In genomic region chr7:44605436-44605835, GRCm38 (mm10) we compare ENCODE assay signal across 21 mouse cellular contexts. TPM values are rescaled to one million over a fixed set of nuclear protein-coding genes. Genes with fewer than 3 reads are reported as not detected.
DNase-seq lines count a peak whose midpoint lies in the region; ATAC-seq and TF ChIP-seq lines count a peak whose summit lies in the region.
"Had no signal": no experiment of that assay in that cellular context is flagged by ENCODE, and none has a peak within 500 bp of the region (broad histone marks: within the 10 kb centered on the region; RNA-seq: fewer than 3 reads in every experiment).

No protein-coding gene starts in this region.

- DNase-seq in cerebellum, adult 2 months: peak in 1 of 2 experiments; percentile 44
- no peak for DNase-seq in cerebellum, adult 11-12 months
- DNase-seq in midbrain, embryonic 11.5 days (ENCODE audit: low spot score, missing footprints): peak; percentile 83
- DNase-seq in ES-CJ7 (ENCODE audit: low read depth, low spot score) (peak; percentile 69), ZHBTc4 (ENCODE audit: low read depth, low spot score) (peak; percentile 63)
- no peak for DNase-seq in gastrocnemius, postnatal 10 days
- DNase-seq in heart, embryonic 10.5 days (ENCODE audit: low spot score): no peak
- DNase-seq: adrenal gland, adult 2 months; adrenal gland, postnatal 25 days; B cell, adult 2 months; gastrocnemius, postnatal 25 days; heart, postnatal 36 days had no signal

- H3K36me3 ChIP-seq in midbrain, embryonic 11.5 days (ENCODE audit: control insufficient read depth, insufficient read depth, low read length): no peaks in the 10 kb centered on the region
- no peaks in the 10 kb centered on the region for H3K36me3 ChIP-seq in midbrain, embryonic 16.5 days (ENCODE audit: control insufficient read depth, insufficient read depth, low read length)
- no peaks in the 10 kb centered on the region for H3K36me3 ChIP-seq in heart, embryonic 10.5 days
- H3K36me3 ChIP-seq: G1E; heart, embryonic 13.5 days; hindbrain, embryonic 12.5 days had no signal

- no peaks in the 10 kb centered on the region for H3K9me3 ChIP-seq in midbrain, embryonic 11.5 days (ENCODE audit: control insufficient read depth, low read length)
- H3K9me3 ChIP-seq in midbrain, embryonic 16.5 days (replicated peaks; ENCODE audit: control insufficient read depth, low read length, poor library complexity, severe bottlenecking): no peaks in the 10 kb centered on the region
- no peaks in the 10 kb centered on the region for H3K9me3 ChIP-seq in heart, embryonic 10.5 days
- H3K9me3 ChIP-seq: forebrain, embryonic 13.5 days; G1E; heart, embryonic 13.5 days had no signal

- no peak for TF ChIP-seq POLR2A in cerebellum, adult 2 months (IDR thresholded peaks at IDR 0.05; ENCODE audit: borderline replicate concordance, insufficient read depth, low read length)

- no peak overlapping the region for H3K9ac ChIP-seq in midbrain, embryonic 11.5 days (ENCODE audit: low read length)
- no peak overlapping the region for H3K9ac ChIP-seq in midbrain, embryonic 16.5 days (ENCODE audit: low read depth, low read length)
- H3K9ac ChIP-seq: forebrain, embryonic 13.5 days; forebrain, postnatal 0 days; heart, embryonic 13.5 days; hindbrain, embryonic 12.5 days had no signal

- H3K4me2 ChIP-seq in midbrain, embryonic 11.5 days: no peak overlapping the region
- H3K4me2 ChIP-seq in midbrain, embryonic 16.5 days (ENCODE audit: low read length): no peak overlapping the region
- H3K4me2 ChIP-seq: heart, embryonic 13.5 days had no signal

- no peak for TF ChIP-seq CTCF in cerebellum, adult 2 months (IDR thresholded peaks at IDR 0.05; ENCODE audit: borderline replicate concordance, insufficient read depth, low read depth, low read length)

- WGBS in cerebellum, adult 2 months: 42% methylated on average over 7 of the region's 7 CpGs
- WGBS in midbrain, embryonic 11.5 days: 34% methylated on average over 7 of the region's 7 CpGs
- 29% methylated on average over 7 of the region's 7 CpGs for WGBS in midbrain, embryonic 16.5 days
- WGBS in heart, embryonic 10.5 days: 37% methylated on average over 7 of the region's 7 CpGs

- no peak for ATAC-seq in midbrain, embryonic 11.5 days (ENCODE audit: low FRiP score)
- no peak for ATAC-seq in midbrain, embryonic 16.5 days
- ATAC-seq: CD4-positive, CD25-positive, alpha-beta regulatory T cell, adult 4 months; forebrain, embryonic 13.5 days; forebrain, postnatal 0 days; hindbrain, embryonic 16.5 days had no signal

- peaks cover 42% of the 10 kb centered on the region for H3K4me1 ChIP-seq in cerebellum, adult 2 months (ENCODE audit: control insufficient read depth, insufficient read depth, low read length)
- H3K4me1 ChIP-seq in midbrain, embryonic 11.5 days (ENCODE audit: control insufficient read depth, insufficient read depth, low read length): peaks cover 26% of the 10 kb centered on the region
- H3K4me1 ChIP-seq in midbrain, embryonic 16.5 days (ENCODE audit: control insufficient read depth, insufficient read depth, low read length): no peaks in the 10 kb centered on the region
- peaks cover 21% of the 10 kb centered on the region for H3K4me1 ChIP-seq in heart, embryonic 10.5 days

- no peak overlapping the region for H3K4me3 ChIP-seq in cerebellum, adult 2 months (replicated peaks; ENCODE audit: insufficient read depth, low read depth, low read length)
- H3K4me3 ChIP-seq in midbrain, embryonic 11.5 days (ENCODE audit: low read depth, low read length): no peak overlapping the region
- H3K4me3 ChIP-seq in midbrain, embryonic 16.5 days (ENCODE audit: low read depth, low read length): no peak overlapping the region
- no peak overlapping the region for H3K4me3 ChIP-seq in heart, embryonic 10.5 days
- H3K4me3 ChIP-seq: forebrain, embryonic 13.5 days; heart, embryonic 13.5 days; hindbrain, embryonic 12.5 days had no signal

- 0 out of 2 replicates have a peak overlapping the region, but pooled peaks have one; percentile 15 for H3K27ac ChIP-seq in cerebellum, adult 2 months (ENCODE audit: insufficient read depth, low read length)
- H3K27ac ChIP-seq in midbrain, embryonic 11.5 days (ENCODE audit: low read depth, low read length): no peak overlapping the region
- no peak overlapping the region for H3K27ac ChIP-seq in midbrain, embryonic 16.5 days (ENCODE audit: low read length)
- no peak overlapping the region for H3K27ac ChIP-seq in heart, embryonic 10.5 days
- H3K27ac ChIP-seq: forebrain, embryonic 13.5 days; heart, embryonic 13.5 days; hindbrain, embryonic 12.5 days had no signal

- no peaks in the 10 kb centered on the region for H3K27me3 ChIP-seq in cerebellum, adult 2 months (ENCODE audit: control insufficient read depth, insufficient read depth, low read length)
- H3K27me3 ChIP-seq in midbrain, embryonic 11.5 days (ENCODE audit: control insufficient read depth, insufficient read depth, low read length): peaks cover 26% of the 10 kb centered on the region
- peaks cover 31% of the 10 kb centered on the region for H3K27me3 ChIP-seq in midbrain, embryonic 16.5 days (ENCODE audit: control insufficient read depth, insufficient read depth, low read depth, low read length)
- H3K27me3 ChIP-seq in heart, embryonic 10.5 days (ENCODE audit: insufficient read depth, poor library complexity, severe bottlenecking): peaks cover 88% of the 10 kb centered on the region

RNA-seq across cellular contexts. Expression of gene Kcnc3, which starts 15.0 kb away (rescaled TPM):
- 368 and 423 TPM in 2 replicates for polyA plus RNA-seq in cerebellum, adult 2 months (2012; rRNA removed)
- polyA plus RNA-seq in midbrain, embryonic 11.5 days (2014; fragmentation: Nextera tagmentation; extraction: Ambion mirVana): 0.86 and 1.3 TPM in 2 replicates
- 5.5 and 6.4 TPM in 2 replicates for polyA plus RNA-seq in midbrain, embryonic 16.5 days (2015; fragmentation: Nextera tagmentation; extraction: Ambion mirVana)
- total RNA-seq in gastrocnemius, postnatal 10 days (2021): 1 to 10 TPM; 1.4 to 1.6 TPM
- 0.02 and 0.24 TPM in 2 replicates for polyA plus RNA-seq in heart, embryonic 10.5 days (2016; fragmentation: Nextera tagmentation; extraction: Ambion mirVana)
- polyA plus RNA-seq: G1E; heart, postnatal 0 days had no signal

RNA-seq across cellular contexts. Expression of gene Napsa, which starts 33.3 kb away (rescaled TPM):
- polyA plus RNA-seq in cerebellum, adult 2 months (2012; rRNA removed): 0.26 and 0.43 TPM in 2 replicates
- 0.21 and 0.33 TPM in 2 replicates for polyA plus RNA-seq in midbrain, embryonic 11.5 days (2014; fragmentation: Nextera tagmentation; extraction: Ambion mirVana)
- 0.77 and 1.9 TPM in 2 replicates for polyA plus RNA-seq in midbrain, embryonic 16.5 days (2015; fragmentation: Nextera tagmentation; extraction: Ambion mirVana)
- under 1 TPM in 1 of 2 experiments, not detected in 1; 0.99 TPM for total RNA-seq in gastrocnemius, postnatal 10 days (2021)
- 0.64 TPM in 1 of 2 replicates, not detected in the other for polyA plus RNA-seq in heart, embryonic 10.5 days (2016; fragmentation: Nextera tagmentation; extraction: Ambion mirVana)

RNA-seq across cellular contexts. Expression of gene Nr1h2, which starts 51.7 kb away (rescaled TPM):
- polyA plus RNA-seq in cerebellum, adult 2 months (2012; rRNA removed): 106 and 109 TPM in 2 replicates
- polyA plus RNA-seq in midbrain, embryonic 11.5 days (2014; fragmentation: Nextera tagmentation; extraction: Ambion mirVana): 63.8 and 69.6 TPM in 2 replicates
- 54.1 and 58.1 TPM in 2 replicates for polyA plus RNA-seq in midbrain, embryonic 16.5 days (2015; fragmentation: Nextera tagmentation; extraction: Ambion mirVana)
- 10 to 100 TPM; 27.4 to 35.4 TPM for total RNA-seq in gastrocnemius, postnatal 10 days (2021)
- 59.9 and 65.3 TPM in 2 replicates for polyA plus RNA-seq in heart, embryonic 10.5 days (2016; fragmentation: Nextera tagmentation; extraction: Ambion mirVana)

RNA-seq across cellular contexts. Expression of gene Pold1, which starts 56.8 kb away (rescaled TPM):
- 21.6 and 25.1 TPM in 2 replicates for polyA plus RNA-seq in cerebellum, adult 2 months (2012; rRNA removed)
- 51.8 and 58.5 TPM in 2 replicates for polyA plus RNA-seq in midbrain, embryonic 11.5 days (2014; fragmentation: Nextera tagmentation; extraction: Ambion mirVana)
- 19.4 and 20.1 TPM in 2 replicates for polyA plus RNA-seq in midbrain, embryonic 16.5 days (2015; fragmentation: Nextera tagmentation; extraction: Ambion mirVana)
- total RNA-seq in gastrocnemius, postnatal 10 days (2021): 10 to 100 TPM in 1 of 2 experiments, 1 to 10 TPM in 1; 8.1 to 14.7 TPM
- 96.8 and 101 TPM in 2 replicates for polyA plus RNA-seq in heart, embryonic 10.5 days (2016; fragmentation: Nextera tagmentation; extraction: Ambion mirVana)

Comparison
In these comparisons a context has a peak if more than half of its experiments do, and no peak if none do; other contexts are left out.
1. DNase-seq: peak in midbrain, embryonic 11.5 days (single experiment), ES-CJ7 (single experiment) and ZHBTc4 (single experiment); none in cerebellum, adult 11-12 months (single experiment), gastrocnemius, postnatal 10 days (single experiment) and heart, embryonic 10.5 days (single experiment).
2. RNA of gene Kcnc3, which starts 15.0 kb away (polyA plus RNA-seq): 368 to 423 TPM in cerebellum, adult 2 months; 5.5 to 6.4 TPM in midbrain, embryonic 16.5 days, 0.86 to 1.3 TPM in midbrain, embryonic 11.5 days and 0.02 to 0.24 TPM in heart, embryonic 10.5 days; every median in the first group is over 10 times any median in the second.